Mouse (Mus musculus): ENCODE results near the gene A730015C16Rik. TPM values are rescaled to one million over a fixed set of nuclear protein-coding genes. Genes with fewer than 3 reads are reported as not detected.

The A730015C16Rik gene
- total RNA-seq, 2 experiments from 2014 or later: 0.15 TPM; not detected in 1

GRCm38 (mm10) chr4:108832916-108833827, 15.2 kb downstream of the A730015C16Rik start, which contains the start of gene Btf3l4:
Gene Btf3l4 (minus strand): TSS chr4:108833614.
- ATAC-seq (ENCODE audit: poor library complexity, severe bottlenecking): peak; percentile 92

DNA sequence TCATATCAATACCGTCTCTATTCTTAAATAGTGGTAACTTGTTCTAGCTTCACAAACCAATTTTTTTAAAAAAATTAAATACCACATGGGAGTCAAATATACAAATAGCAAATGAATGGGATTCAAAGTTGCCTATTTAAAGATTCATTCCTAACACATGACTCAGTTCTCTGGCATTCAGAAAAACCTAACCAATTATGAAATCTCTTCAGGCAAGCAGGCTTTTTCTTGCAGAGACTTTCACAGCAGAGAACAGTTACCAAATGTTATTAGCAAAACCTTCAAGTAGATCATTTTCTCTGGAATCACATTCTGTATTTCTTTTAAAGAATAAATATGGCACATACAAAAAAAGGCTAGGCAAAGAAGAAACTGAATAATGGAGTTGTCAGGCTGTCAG, 17.7 kb downstream of the A730015C16Rik start:
- ATAC-seq (ENCODE audit: poor library complexity, severe bottlenecking): no peak

GRCm38 (mm10) chr4:108826643-108827042, 21.8 kb downstream of the A730015C16Rik start:
- no peak for ATAC-seq (ENCODE audit: poor library complexity, severe bottlenecking)

GRCm38 (mm10) chr4:108826096-108826495, 22.3 kb downstream of the A730015C16Rik start:
- no peak for ATAC-seq (ENCODE audit: poor library complexity, severe bottlenecking)

DNA sequence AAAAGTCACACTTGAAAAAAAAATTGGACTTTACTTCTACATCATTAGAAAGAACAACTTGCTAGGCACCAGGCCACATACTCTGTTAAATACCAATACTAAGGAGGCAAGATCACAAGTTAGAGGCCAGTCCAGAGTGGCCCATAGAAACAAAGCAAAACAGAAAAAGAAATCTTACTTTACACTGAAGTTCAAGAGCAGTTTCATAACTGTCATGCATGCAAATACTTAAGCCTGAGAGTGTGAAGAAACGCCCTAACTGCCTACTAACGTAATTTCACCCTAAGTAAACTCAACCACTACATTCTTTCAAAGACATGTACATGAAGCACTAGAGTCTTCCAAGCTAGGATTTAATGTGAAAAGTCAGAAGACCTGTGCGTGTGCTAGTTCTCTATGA, 22.7 kb downstream of the A730015C16Rik start:
- no peak for ATAC-seq (ENCODE audit: poor library complexity, severe bottlenecking)

GRCm38 (mm10) chr4:108811550-108811949, 36.9 kb downstream of the A730015C16Rik start:
- ATAC-seq (ENCODE audit: poor library complexity, severe bottlenecking): no peak

- ATAC-seq (ENCODE audit: poor library complexity, severe bottlenecking): no peak
Measured at GRCm38 (mm10) chr4:108811142-108811541, 37.3 kb downstream of the A730015C16Rik start.

DNA sequence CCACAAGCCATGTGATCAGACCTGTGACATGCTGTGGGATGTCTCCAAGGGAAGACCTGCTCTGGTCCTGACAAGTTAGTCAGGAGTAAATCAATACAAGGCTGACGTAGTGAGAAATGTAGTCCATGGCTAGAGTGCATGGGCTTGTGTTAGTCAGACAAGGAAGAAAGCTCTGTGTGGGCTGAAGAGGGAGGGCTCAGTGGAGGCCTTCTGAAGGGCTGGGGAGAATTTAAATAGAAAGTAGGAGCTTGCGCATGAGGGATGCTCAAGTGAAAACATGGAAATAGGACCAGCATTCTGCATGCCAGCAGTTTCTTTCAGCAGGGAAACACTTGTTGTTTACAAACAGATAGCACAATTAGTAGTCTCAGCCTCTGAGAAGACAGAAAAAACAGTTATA, 44.9 kb downstream of the A730015C16Rik start:
- ATAC-seq (ENCODE audit: poor library complexity, severe bottlenecking): no peak

DNA sequence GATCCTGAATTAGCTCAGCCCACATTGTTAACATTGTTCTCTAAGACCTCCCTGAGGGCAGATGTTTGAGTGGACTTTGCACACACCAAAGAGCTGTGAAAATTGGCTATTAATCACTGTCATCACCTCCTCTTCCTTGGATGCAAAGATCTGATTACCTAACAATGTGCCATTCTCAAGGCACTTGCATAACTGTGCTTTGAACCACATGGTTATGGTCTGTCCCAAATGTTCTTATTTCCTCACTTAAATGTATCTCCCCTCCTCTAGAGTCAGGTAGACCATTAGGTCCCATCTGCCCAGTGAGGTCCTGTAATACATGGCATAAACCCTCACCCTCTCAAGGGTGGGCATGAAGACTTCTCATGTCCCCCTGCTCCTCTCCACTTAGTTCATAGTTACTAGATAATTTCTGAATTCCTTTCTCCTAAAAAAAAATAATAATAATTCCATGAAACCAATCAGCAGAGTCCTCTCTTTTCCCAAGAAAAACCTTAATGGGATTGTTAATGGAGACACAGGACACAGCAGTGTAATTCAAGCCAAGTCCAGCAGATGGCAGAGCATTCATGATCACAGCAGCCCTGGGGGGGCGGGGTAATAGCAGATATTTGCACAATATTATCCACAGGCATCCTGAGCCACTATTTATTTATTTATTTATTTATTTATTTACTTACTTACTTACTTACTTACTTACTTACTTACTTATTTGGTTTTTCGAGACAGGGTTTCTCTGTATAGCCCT, 50.2 kb downstream of the A730015C16Rik start:
- peak; percentile 82 for ATAC-seq (ENCODE audit: poor library complexity, severe bottlenecking)

Other genes starting within 250 kb of the A730015C16Rik start
- gene Cc2d1b, start 228.7 kb downstream of the A730015C16Rik start, total RNA-seq (2015): 12.1 and 16.7 TPM in 2 replicates
- 29.0 and 31.5 TPM in 2 replicates for gene Cc2d1b, start 228.7 kb downstream of the A730015C16Rik start, total RNA-seq (2017)
- gene 3110021N24Rik, start 129.0 kb downstream of the A730015C16Rik start, total RNA-seq (2015): 0.46 TPM in 1 of 2 replicates, not detected in the other
- 0.33 and 0.49 TPM in 2 replicates for gene 3110021N24Rik, start 129.0 kb downstream of the A730015C16Rik start, total RNA-seq (2017)
- 12.2 and 13.0 TPM in 2 replicates for gene Zfyve9, start 67.8 kb downstream of the A730015C16Rik start, total RNA-seq (2015)
- gene Zfyve9, start 67.8 kb downstream of the A730015C16Rik start, total RNA-seq (2017): 13.7 and 15.7 TPM in 2 replicates
- gene Btf3l4, start 15.0 kb downstream of the A730015C16Rik start, total RNA-seq (2015): 73.0 and 80.3 TPM in 2 replicates
- 51.2 and 57.6 TPM in 2 replicates for gene Btf3l4, start 15.0 kb downstream of the A730015C16Rik start, total RNA-seq (2017)
- gene Txndc12, start 14.0 kb downstream of the A730015C16Rik start, total RNA-seq (2015): 48.6 and 56.1 TPM in 2 replicates
- 66.5 and 66.7 TPM in 2 replicates for gene Txndc12, start 14.0 kb downstream of the A730015C16Rik start, total RNA-seq (2017)
- gene Kti12, start 834 bp downstream of the A730015C16Rik start, total RNA-seq (2015): 15.6 and 20.7 TPM in 2 replicates
- 11.1 and 11.4 TPM in 2 replicates for gene Kti12, start 834 bp downstream of the A730015C16Rik start, total RNA-seq (2017)
- gene Rab3b, start 30.4 kb upstream of the A730015C16Rik start, total RNA-seq (2015): 0.82 TPM in 1 of 2 replicates, not detected in the other
- gene Rab3b, start 30.4 kb upstream of the A730015C16Rik start, total RNA-seq (2017): 0.95 TPM in 1 of 2 replicates, not detected in the other
- 121 and 143 TPM in 2 replicates for gene Nrd1, start 152.0 kb upstream of the A730015C16Rik start, total RNA-seq (2015)
- gene Nrd1, start 152.0 kb upstream of the A730015C16Rik start, total RNA-seq (2017): 102 and 137 TPM in 2 replicates

Data from megakaryocyte, adult 5-6 weeks (primary cell).